Mouse (Mus musculus) intestine, embryonic 14.5 days (tissue): ENCODE data around the gene Ric1. TPM values are rescaled to one million over a fixed set of nuclear protein-coding genes. Genes with fewer than 3 reads are reported as not detected.

Source experiments
- ATAC-seq: fragments of 200-750 bp; cut with Nextera tagmentation; replicated peaks from 2 replicates; pipeline ENCODE4 v1.8.0; 2017; ENCODE audit warnings: low read depth, moderate number of reproducible peaks, moderate TSS enrichment, moderate library complexity; ENCODE audit not compliant: low FRiP score, low TSS enrichment
- DNase-seq: peaks from one replicate; pipeline ENCODE4 v3.0.0-alpha.2; 2018; ENCODE audit warnings: low spot score
- H3K27ac ChIP-seq: fragments of 300-500 bp; sonication (generic); 2 replicates; pipeline ENCODE4 v1.5.1; 2014; ENCODE audit warnings: low read depth, mild to moderate bottlenecking, control low read depth
- H3K27me3 ChIP-seq: fragments of 300-500 bp; sonication (generic); replicated peaks from 2 replicates; pipeline ENCODE4 v1.6.1; 2014; ENCODE audit warnings: low read length, control low read depth; ENCODE audit not compliant: control insufficient read depth, insufficient read depth
- H3K36me3 ChIP-seq: fragments of 300-500 bp; sonication (generic); 2 replicates; pipeline ENCODE4 v1.6.1; 2014; ENCODE audit warnings: low read length, control low read depth; ENCODE audit not compliant: control insufficient read depth, insufficient read depth
- H3K4me1 ChIP-seq: fragments of 300-500 bp; sonication (generic); replicated peaks from 2 replicates; pipeline ENCODE4 v1.6.1; 2014; ENCODE audit warnings: low read length, control low read depth, mixed read lengths; ENCODE audit not compliant: control insufficient read depth, insufficient read depth
- H3K4me2 ChIP-seq: fragments of 300-500 bp; sonication (generic); 2 replicates; pipeline ENCODE4 v1.6.1; 2014; ENCODE audit warnings: low read length
- H3K4me3 ChIP-seq: fragments of 300-500 bp; sonication (generic); 2 replicates; pipeline ENCODE4 v1.5.1; 2014; ENCODE audit warnings: low read depth, low read length, control low read depth, mixed read lengths
- H3K9ac ChIP-seq: fragments of 300-500 bp; sonication (generic); 2 replicates; pipeline ENCODE4 v1.6.1; 2014; ENCODE audit warnings: mild to moderate bottlenecking, low read length
- H3K9me3 ChIP-seq: fragments of 300-500 bp; sonication (generic); 2 replicates; pipeline ENCODE4 v1.6.1; 2016; ENCODE audit warnings: low read length, control low read depth; ENCODE audit not compliant: control insufficient read depth
- WGBS: fragments of 180-500 bp; shearing (Covaris S2); extraction: QIAGEN DNeasy Blood & Tissue Kit; methylation state at CpG from one replicate; pipeline ENCODE4 v1.1.7; 2014; 5-methylcytosine and 5-hydroxymethylcytosine counted together
- polyA plus RNA-seq: library from polyadenylated mRNA; unstranded; fragments of >200 nt; fragmentation: Nextera tagmentation; extraction: Ambion mirVana; gene quantifications from 2 replicates; pipeline ENCODE4 v1.2.1, GENCODE M21; 2014

Ric1 gene
- polyA plus RNA-seq, 1 experiment from 2014 or later, result 15.8 TPM

GRCm38 (mm10) chr19:29649683-29650082 lies 127.6 kb downstream of the Ric1 start:
- no peak overlapping the region for H3K4me3 ChIP-seq
- no peak for ATAC-seq
- no peaks in the 10 kb centered on the region for H3K4me1 ChIP-seq
- peaks cover 2% of the 10 kb centered on the region; the same call in 1 of the 2 replicates for H3K9me3 ChIP-seq
- 78% methylated on average over 1 of the region's 1 CpGs for WGBS
- no peak overlapping the region for H3K27ac ChIP-seq
- no peaks in the 10 kb centered on the region for H3K36me3 ChIP-seq
- H3K9ac ChIP-seq, result no peak overlapping the region
- no peak for DNase-seq
- no peaks in the 10 kb centered on the region for H3K27me3 ChIP-seq
- H3K4me2 ChIP-seq, result no peak overlapping the region

DNA sequence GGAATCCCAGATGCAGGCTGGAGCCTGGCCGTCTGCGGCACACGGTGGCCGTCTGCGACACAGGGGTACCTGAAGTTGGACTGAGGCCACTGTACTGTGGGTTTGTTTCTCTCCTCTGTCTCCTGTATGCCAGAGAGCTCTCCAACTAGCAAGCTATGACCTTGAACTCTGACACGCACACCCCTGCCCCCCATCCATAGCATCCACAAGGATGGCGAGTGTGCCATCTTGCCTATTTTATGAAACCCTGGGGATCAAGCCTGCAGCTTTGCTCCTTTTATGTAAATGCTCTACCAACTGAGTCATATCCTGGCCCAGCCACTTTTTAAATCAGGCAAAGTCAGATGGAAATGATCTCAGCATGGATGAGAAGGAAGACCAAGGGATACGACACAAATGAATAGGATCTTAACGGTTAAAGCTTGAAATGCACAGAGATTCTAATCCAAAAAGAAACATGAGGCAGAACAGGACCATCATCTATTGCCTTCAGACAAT lies 131.7 kb downstream of the Ric1 start:
- 87% methylated on average over 9 of the region's 9 CpGs for WGBS
- Histone ChIP-seq H3K36me3 (no peaks in the 10 kb centered on the region), H3K9me3 (no peaks in the 10 kb centered on the region), H3K27ac (no peak overlapping the region), H3K4me1 (no peaks in the 10 kb centered on the region), H3K27me3 (no peaks in the 10 kb centered on the region), H3K4me3 (no peak overlapping the region), H3K4me2 (no peak overlapping the region), H3K9ac (no peak overlapping the region)
- ATAC-seq, result no peak
- DNase-seq, result no peak

GRCm38 (mm10) chr19:29655148-29655547 lies 133.1 kb downstream of the Ric1 start:
- WGBS, result 52% methylated on average over 6 of the region's 6 CpGs
- no peaks in the 10 kb centered on the region for H3K9me3 ChIP-seq
- no peak for DNase-seq
- no peak overlapping the region for H3K9ac ChIP-seq
- H3K4me1 ChIP-seq, result no peaks in the 10 kb centered on the region
- no peak overlapping the region for H3K4me2 ChIP-seq
- H3K27me3 ChIP-seq, result no peaks in the 10 kb centered on the region
- no peak for ATAC-seq
- no peak overlapping the region for H3K27ac ChIP-seq
- no peaks in the 10 kb centered on the region for H3K36me3 ChIP-seq
- H3K4me3 ChIP-seq, result no peak overlapping the region

- H3K9ac ChIP-seq, result no peak overlapping the region
- no peaks in the 10 kb centered on the region for H3K27me3 ChIP-seq
- H3K27ac ChIP-seq, result no peak overlapping the region
- DNase-seq, result no peak
- no peak for ATAC-seq
- no peak overlapping the region for H3K4me2 ChIP-seq
- WGBS, result 86% methylated on average over 4 of the region's 4 CpGs
- H3K4me1 ChIP-seq, result no peaks in the 10 kb centered on the region
- no peaks in the 10 kb centered on the region for H3K36me3 ChIP-seq
- H3K4me3 ChIP-seq, result no peak overlapping the region
- no peaks in the 10 kb centered on the region for H3K9me3 ChIP-seq
These were observed 133.9 kb downstream of the Ric1 start for GRCm38 (mm10) chr19:29656029-29656428.

Other genes starting within 250 kb of the Ric1 start
- gene Insl6, start 196.9 kb upstream of the Ric1 start, polyA plus RNA-seq, result 7.9 and 8.4 TPM in 2 replicates
- 0.51 and 0.53 TPM in 2 replicates for gene Rln1, start 187.6 kb upstream of the Ric1 start, polyA plus RNA-seq
- gene Plgrkt, start 154.9 kb upstream of the Ric1 start, polyA plus RNA-seq, result 126 and 128 TPM in 2 replicates
- 0.47 and 0.97 TPM in 2 replicates for gene Cd274, start 154.8 kb upstream of the Ric1 start, polyA plus RNA-seq
- gene Pdcd1lg2, start 111.4 kb upstream of the Ric1 start, polyA plus RNA-seq, result not detected in 2 replicates
- 8.4 and 8.9 TPM in 2 replicates for gene Ermp1, start 126.1 kb downstream of the Ric1 start, polyA plus RNA-seq
- not detected in 2 replicates for gene Mlana, start 175.5 kb downstream of the Ric1 start, polyA plus RNA-seq